ENCODE assay signal across 23 mouse cellular contexts in genomic region chr1:67033278-67033677, GRCm38 (mm10). TPM values are rescaled to one million over a fixed set of nuclear protein-coding genes. Genes with fewer than 3 reads are reported as not detected.
A peak's percentile ranks its signal among the peaks of the same experiment; 100 is the strongest.
DNase-seq lines count a peak whose midpoint lies in the region; ATAC-seq and TF ChIP-seq lines count a peak whose summit lies in the region.
"Had no signal": no experiment of that assay in that cellular context is flagged by ENCODE, and none has a peak within 500 bp of the region (broad histone marks: within the 10 kb centered on the region; RNA-seq: fewer than 3 reads in every experiment).

No protein-coding gene starts in this region.

- peak; percentile 56 for ATAC-seq in frontal cortex, adult (ENCODE audit: low TSS enrichment)
- ATAC-seq: activated CD4-positive, CD25-positive, alpha-beta regulatory T cell, adult 4 months; CD4-positive, CD25-positive, alpha-beta regulatory T cell, adult 4 months; forebrain, embryonic 13.5 days; forebrain, embryonic 15.5 days; forebrain, postnatal 0 days; Patski had no signal

- no peak for TF ChIP-seq CTCF in left cerebral cortex, adult 2 months (IDR thresholded peaks at IDR 0.05)
- TF ChIP-seq CTCF in bone marrow macrophage, adult 2 months (IDR thresholded peaks at IDR 0.05; ENCODE audit: low read depth, low read length) = no peak

- TF ChIP-seq POLR2A in bone marrow macrophage, adult 2 months (IDR thresholded peaks at IDR 0.05; ENCODE audit: borderline replicate concordance, low read depth, low read length) = no peak

- DNase-seq in frontal cortex, postnatal 10 days (ENCODE audit: low spot score in 2 of 2) = no peak
- no peak for DNase-seq in left cerebral cortex, adult 2 months (ENCODE audit: extremely low spot score in 1 of 2, low spot score in 2 of 2)
- no peak for DNase-seq in left cerebral cortex, adult 9 months (ENCODE audit: low spot score in 2 of 2)
- no peak for DNase-seq in kidney, adult 9 months
- DNase-seq: adrenal gland, adult 8-10 months; adrenal gland, postnatal 14 days; adrenal gland, postnatal 36 days; B cell, adult 2 months; cerebellum, adult 11-12 months; cerebellum, adult 2 months; cerebellum, adult 9-10 months; cerebellum, postnatal 10 days; cerebellum, postnatal 25 days; forebrain, postnatal 0 days had no signal

- intact Hi-C loops in left cerebral cortex, adult 2 months (cut with DNase I) = no loop called here

- peak overlapping the region; percentile 15; the same call in 1 of the 2 replicates for H3K27ac ChIP-seq in left cerebral cortex, adult 2 months
- peak overlapping the region; percentile 27 for H3K27ac ChIP-seq in bone marrow macrophage, adult 2 months (ENCODE audit: insufficient read depth, low read depth, low read length)
- H3K27ac ChIP-seq: embryonic facial prominence, embryonic 10.5 days; embryonic facial prominence, embryonic 12.5 days; forebrain, embryonic 13.5 days; forebrain, embryonic 15.5 days had no signal

- no peak overlapping the region for H3K4me3 ChIP-seq in left cerebral cortex, adult 2 months
- H3K4me3 ChIP-seq in bone marrow macrophage, adult 2 months (ENCODE audit: insufficient read depth, low read length) = no peak overlapping the region
- H3K4me3 ChIP-seq: embryonic facial prominence, embryonic 10.5 days; embryonic facial prominence, embryonic 12.5 days; forebrain, embryonic 13.5 days; forebrain, embryonic 15.5 days had no signal

- H3K4me1 ChIP-seq in bone marrow macrophage, adult 2 months (ENCODE audit: control insufficient read depth, insufficient read depth, low read length) = peaks cover 19% of the 10 kb centered on the region

RNA-seq across cellular contexts. Expression of gene Lancl1, which starts 5.4 kb away (rescaled TPM):
- total RNA-seq in left cerebral cortex, adult 2 months (2021) = 100 to 1,000 TPM; 187 to 219 TPM
- 25.3 and 25.5 TPM in 2 replicates for polyA plus RNA-seq in bone marrow macrophage, adult 2 months (2012; ENCODE audit: insufficient read depth, insufficient read length, missing spikeins)
